Mouse (Mus musculus) layer of hippocampus, adult 2 months (tissue): ENCODE measurements around the gene Parp16. TPM values are rescaled to one million over a fixed set of nuclear protein-coding genes. Genes with fewer than 3 reads are reported as not detected.

Experiments used
- DNase-seq, 2 experiments: peaks; one replicate each; pipeline ENCODE4 v3.0.0; 2022; ENCODE audit warnings: low spot score in 2 of 2
- H3K27ac ChIP-seq: fragments of 200-600 bp; 2 replicates; pipeline ENCODE4 v1.8.1; 2022
- H3K4me3 ChIP-seq: fragments of 200-600 bp; 2 replicates; pipeline ENCODE4 v1.8.1; 2022; ENCODE audit warnings: mild to moderate bottlenecking
- CTCF ChIP-seq: fragments of 200-600 bp; conservative IDR thresholded peaks from 2 replicates; pipeline ENCODE4 v1.8.1; 2022; ENCODE audit warnings: antibody characterized with exemption, mild to moderate bottlenecking, moderate library complexity
- total RNA-seq, 2 experiments: library from RNA; stranded (reverse); gene quantifications; 2 replicates each; pipeline ENCODE4 v1.2.3; 2021

Parp16 gene
- total RNA-seq, 2 experiments from 2014 or later = 5.0 to 5.1 TPM

- no peak for TF ChIP-seq CTCF
- H3K27ac ChIP-seq = no peak overlapping the region
- DNase-seq = no peak
- no peak overlapping the region for H3K4me3 ChIP-seq
Observed at GRCm38 (mm10) chr9:65166386-65166785, 28.8 kb upstream of the Parp16 start.

- Histone ChIP-seq H3K27ac (no peak overlapping the region), H3K4me3 (no peak overlapping the region)
- TF ChIP-seq CTCF = no peak
- no peak for DNase-seq
Observed at GRCm38 (mm10) chr9:65168534-65168933, 26.6 kb upstream of the Parp16 start.

DNA sequence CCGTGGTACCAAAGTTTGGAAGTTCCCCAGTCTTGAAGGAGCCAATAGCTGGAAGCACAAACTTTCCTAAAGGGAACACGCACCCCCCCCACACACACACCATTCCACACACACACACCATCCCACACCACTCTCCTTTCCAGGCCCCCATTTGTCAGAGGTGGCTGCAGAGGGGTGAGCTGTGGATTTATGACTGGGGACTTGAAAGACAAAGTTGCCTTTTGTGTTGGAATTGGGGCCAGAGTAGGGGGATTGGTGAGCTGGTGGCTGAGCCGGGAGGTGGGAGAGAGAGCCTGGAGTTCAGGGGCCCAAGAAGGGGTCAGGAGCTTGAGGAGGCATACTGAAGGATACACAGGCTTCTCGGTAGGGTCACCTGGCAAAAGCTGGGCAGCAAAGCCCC is 26.2 kb upstream of the Parp16 start:
- DNase-seq = no peak
- Histone ChIP-seq H3K4me3 (no peak overlapping the region), H3K27ac (no peak overlapping the region)
- TF ChIP-seq CTCF = no peak

DNA sequence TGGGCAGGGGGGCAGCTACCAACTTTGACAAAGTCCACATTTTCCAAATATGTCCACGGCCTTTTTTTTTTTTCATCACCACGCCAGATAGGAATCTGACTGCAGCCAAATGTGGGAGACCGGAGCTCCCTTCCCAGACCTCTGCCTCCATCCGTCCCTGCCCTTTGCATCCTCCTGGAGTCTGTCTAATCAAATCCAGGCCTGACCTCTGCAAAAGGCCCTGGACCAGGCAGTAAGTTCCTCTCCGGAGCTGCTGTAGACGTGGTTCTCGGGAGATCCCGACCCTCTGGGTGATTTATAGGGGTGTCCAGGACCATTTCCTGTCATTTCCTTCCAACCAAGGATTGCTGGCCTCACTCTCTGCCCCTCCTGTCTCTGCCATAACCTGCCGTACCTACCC is 22.5 kb upstream of the Parp16 start:
- no peak overlapping the region for H3K27ac ChIP-seq
- DNase-seq = no peak
- TF ChIP-seq CTCF = no peak
- no peak overlapping the region for H3K4me3 ChIP-seq

GRCm38 (mm10) chr9:65175234-65175938 is 19.8 kb upstream of the Parp16 start:
- no peak for TF ChIP-seq CTCF
- H3K4me3 ChIP-seq = no peak overlapping the region
- DNase-seq = no peak
- peak overlapping the region; percentile 71; the same call in 1 of the 2 replicates for H3K27ac ChIP-seq

GRCm38 (mm10) chr9:65175939-65176871 is 18.9 kb upstream of the Parp16 start:
- Histone ChIP-seq H3K4me3 (no peak overlapping the region), H3K27ac (peak overlapping the region; percentile 71)
- peak; percentile 61 for TF ChIP-seq CTCF
- DNase-seq = peak in 1 of 2 experiments; percentile 22

DNA sequence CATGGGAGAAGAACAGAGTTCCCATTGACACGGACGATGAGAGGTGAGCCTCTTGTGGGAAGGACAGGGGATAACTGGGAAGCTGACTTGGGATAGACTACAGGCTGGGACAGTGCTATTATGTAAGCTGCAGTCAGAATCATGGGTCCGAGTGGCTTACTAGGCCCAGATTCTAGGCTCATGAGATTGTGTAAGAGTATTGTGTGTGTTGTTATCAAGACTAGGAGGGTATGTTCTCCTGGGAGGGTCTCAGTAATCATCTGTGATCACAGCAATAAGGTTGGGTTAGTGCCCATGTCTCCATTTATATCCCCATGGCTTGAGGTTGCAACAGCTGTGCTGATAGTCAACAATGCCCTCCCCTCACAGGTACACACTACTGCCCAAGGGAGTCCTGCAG is 17.7 kb upstream of the Parp16 start:
- H3K4me3 ChIP-seq = no peak overlapping the region
- H3K27ac ChIP-seq = no peak overlapping the region
- no peak for DNase-seq
- no peak for TF ChIP-seq CTCF

GRCm38 (mm10) chr9:65177912-65178311 is 17.2 kb upstream of the Parp16 start:
- H3K27ac ChIP-seq = peak overlapping the region; percentile 62; the same call in 1 of the 2 replicates
- DNase-seq = no peak
- H3K4me3 ChIP-seq = no peak overlapping the region
- TF ChIP-seq CTCF = no peak

- Histone ChIP-seq H3K4me3 (no peak overlapping the region; the same call in 1 of the 2 replicates), H3K27ac (peak overlapping the region; percentile 62; the same call in 1 of the 2 replicates)
- no peak for TF ChIP-seq CTCF
- DNase-seq = no peak
Observed at GRCm38 (mm10) chr9:65178336-65179213, 16.6 kb upstream of the Parp16 start.

DNA sequence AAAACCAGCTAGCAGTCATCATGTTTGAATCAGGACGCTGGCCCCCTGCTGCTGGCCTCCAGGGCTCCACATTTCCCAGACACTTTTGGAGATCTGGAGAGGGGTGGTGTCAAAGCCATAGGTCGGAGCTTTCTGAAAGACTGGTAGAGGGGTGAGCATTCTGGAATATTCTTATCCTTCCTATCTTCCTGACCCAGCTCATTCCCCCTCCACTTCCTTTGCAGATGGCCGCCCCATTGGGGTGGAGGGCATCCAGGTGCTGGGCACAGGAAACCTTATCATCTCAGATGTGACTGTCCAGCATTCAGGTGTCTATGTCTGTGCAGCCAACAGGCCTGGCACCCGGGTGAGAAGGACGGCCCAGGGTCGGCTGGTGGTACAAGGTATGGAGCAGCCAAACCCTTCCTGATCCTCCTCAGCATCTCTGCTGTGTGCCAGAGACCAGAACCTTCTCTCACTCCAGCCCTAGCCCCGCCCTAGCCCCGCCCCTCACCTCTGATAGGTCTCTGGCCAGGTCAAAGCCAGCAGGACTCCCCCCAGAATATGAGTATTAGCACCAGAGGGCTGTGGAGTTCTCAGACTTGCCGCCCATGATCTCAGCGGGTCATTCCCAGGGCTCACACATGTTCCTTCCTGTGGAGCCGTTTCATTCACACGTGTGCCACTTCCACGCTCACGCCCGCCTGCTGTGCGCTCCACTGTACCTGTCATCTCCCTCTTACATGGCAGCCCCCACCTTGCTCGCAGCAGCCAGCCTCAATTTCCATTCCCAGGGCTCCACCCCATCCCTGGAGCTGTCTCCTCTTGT is 15.1 kb upstream of the Parp16 start:
- H3K27ac ChIP-seq = no peak overlapping the region
- TF ChIP-seq CTCF = no peak
- DNase-seq = no peak
- no peak overlapping the region for H3K4me3 ChIP-seq

DNA sequence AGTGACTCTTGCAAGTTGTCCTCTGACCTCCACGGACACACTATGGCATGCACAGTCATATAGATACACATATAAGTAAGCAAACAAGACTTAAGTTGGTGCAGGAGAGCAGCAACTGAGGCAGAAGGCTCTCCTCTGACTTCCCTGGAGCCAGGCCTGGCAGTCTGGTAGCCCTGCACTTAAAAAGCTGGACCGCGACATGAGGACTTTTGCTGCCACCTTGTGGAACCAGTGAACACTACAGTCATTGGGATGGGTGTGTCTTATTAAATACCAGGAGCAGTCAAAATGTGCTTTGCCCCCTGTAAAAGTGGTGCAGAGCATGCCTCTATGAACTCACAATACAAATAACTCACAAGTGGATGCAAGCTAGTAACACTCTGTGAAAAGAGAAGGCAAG is 6.6 kb upstream of the Parp16 start:
- Histone ChIP-seq H3K4me3 (no peak overlapping the region), H3K27ac (no peak overlapping the region)
- DNase-seq = peak; percentile 78 to 80
- TF ChIP-seq CTCF = peak; percentile 95

GRCm38 (mm10) chr9:65190306-65190705 is 4.8 kb upstream of the Parp16 start:
- no peak for DNase-seq
- TF ChIP-seq CTCF = no peak

More at GRCm38 (mm10) chr9:65190306-65190705, 4.8 kb upstream of the Parp16 start:
- Histone ChIP-seq H3K4me3 (no peak overlapping the region), H3K27ac (no peak overlapping the region)
